Mouse (Mus musculus) heart, embryonic 11.5 days (tissue): ENCODE results near the gene Cox17. TPM values are rescaled to one million over a fixed set of nuclear protein-coding genes. Genes with fewer than 3 reads are reported as not detected.

ENCODE experiments used
- polyA plus RNA-seq: library from polyadenylated mRNA; unstranded; fragments of >200 nt; fragmentation: Nextera tagmentation; extraction: Ambion mirVana; gene quantifications from 2 replicates; pipeline ENCODE4 v1.2.1, GENCODE M21; 2014

Gene Cox17
- polyA plus RNA-seq, 1 experiment from 2014 or later, result 314 TPM

Other genes starting within 250 kb of the Cox17 start
- gene Nr1i2, start 52.2 kb upstream of the Cox17 start, polyA plus RNA-seq, result 0.13 TPM in 1 of 2 replicates, not detected in the other
- gene Maats1, start 4.8 kb upstream of the Cox17 start, polyA plus RNA-seq, result 0.21 TPM in 1 of 2 replicates, not detected in the other
- gene Gm21987, start within 50 bp of the Cox17 start, polyA plus RNA-seq, result 2.4 and 3.4 TPM in 2 replicates
- 292 and 312 TPM in 2 replicates for gene Popdc2, start 15.2 kb downstream of the Cox17 start, polyA plus RNA-seq
- gene Pla1a, start 86.2 kb downstream of the Cox17 start, polyA plus RNA-seq, result 0.25 and 0.43 TPM in 2 replicates
- 99.7 and 101 TPM in 2 replicates for gene Adprh, start 105.7 kb downstream of the Cox17 start, polyA plus RNA-seq
- 0.66 and 0.80 TPM in 2 replicates for gene Cd80, start 108.6 kb downstream of the Cox17 start, polyA plus RNA-seq
- gene Timmdc1, start 175.7 kb downstream of the Cox17 start, polyA plus RNA-seq, result 33.3 and 33.6 TPM in 2 replicates
- 33.5 and 37.7 TPM in 2 replicates for gene Poglut1, start 203.3 kb downstream of the Cox17 start, polyA plus RNA-seq
- 77.3 and 84.0 TPM in 2 replicates for gene Tmem39a, start 211.7 kb downstream of the Cox17 start, polyA plus RNA-seq